Mouse (Mus musculus) thymus, postnatal 36 days (tissue): ENCODE data around the gene Scyl3.

ENCODE experiments used
- DNase-seq, 2 experiments: peaks; one replicate each; pipeline ENCODE4 v3.0.0; 2022; ENCODE audit warnings: mixed read lengths in 2 of 2

The Scyl3 gene

GRCm38 (mm10) chr1:163964008-163964689 is 35.2 kb downstream of the Scyl3 start:
- DNase-seq, result no peak

- DNase-seq, result no peak
Observed at GRCm38 (mm10) chr1:163974471-163974870, 45.6 kb downstream of the Scyl3 start.

- no peak for DNase-seq
Observed at GRCm38 (mm10) chr1:163975088-163975487, 46.2 kb downstream of the Scyl3 start.

DNA sequence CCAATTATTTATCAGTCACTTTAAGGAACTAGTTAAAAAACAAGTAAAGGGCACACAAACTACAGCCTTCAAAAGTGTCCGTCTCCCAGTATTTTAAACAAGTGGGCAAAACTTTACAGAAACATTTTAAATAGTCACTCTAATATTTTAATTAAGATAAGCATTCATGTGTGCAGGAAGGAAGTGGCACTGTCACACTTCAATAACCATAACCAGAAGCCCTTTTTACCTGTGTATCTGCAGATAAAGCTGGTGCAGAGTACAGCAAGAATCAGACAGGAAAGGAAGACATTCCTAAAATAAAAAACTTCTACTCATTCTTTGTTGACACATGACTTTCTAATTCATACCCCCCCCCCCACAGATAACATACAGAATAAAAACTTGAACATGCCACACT is 47.6 kb downstream of the Scyl3 start:
- DNase-seq, result no peak

- no peak for DNase-seq
Observed at GRCm38 (mm10) chr1:163992371-163992770, 63.5 kb downstream of the Scyl3 start.

GRCm38 (mm10) chr1:163994173-163994720 is 65.3 kb downstream of the Scyl3 start:
- no peak for DNase-seq

DNA sequence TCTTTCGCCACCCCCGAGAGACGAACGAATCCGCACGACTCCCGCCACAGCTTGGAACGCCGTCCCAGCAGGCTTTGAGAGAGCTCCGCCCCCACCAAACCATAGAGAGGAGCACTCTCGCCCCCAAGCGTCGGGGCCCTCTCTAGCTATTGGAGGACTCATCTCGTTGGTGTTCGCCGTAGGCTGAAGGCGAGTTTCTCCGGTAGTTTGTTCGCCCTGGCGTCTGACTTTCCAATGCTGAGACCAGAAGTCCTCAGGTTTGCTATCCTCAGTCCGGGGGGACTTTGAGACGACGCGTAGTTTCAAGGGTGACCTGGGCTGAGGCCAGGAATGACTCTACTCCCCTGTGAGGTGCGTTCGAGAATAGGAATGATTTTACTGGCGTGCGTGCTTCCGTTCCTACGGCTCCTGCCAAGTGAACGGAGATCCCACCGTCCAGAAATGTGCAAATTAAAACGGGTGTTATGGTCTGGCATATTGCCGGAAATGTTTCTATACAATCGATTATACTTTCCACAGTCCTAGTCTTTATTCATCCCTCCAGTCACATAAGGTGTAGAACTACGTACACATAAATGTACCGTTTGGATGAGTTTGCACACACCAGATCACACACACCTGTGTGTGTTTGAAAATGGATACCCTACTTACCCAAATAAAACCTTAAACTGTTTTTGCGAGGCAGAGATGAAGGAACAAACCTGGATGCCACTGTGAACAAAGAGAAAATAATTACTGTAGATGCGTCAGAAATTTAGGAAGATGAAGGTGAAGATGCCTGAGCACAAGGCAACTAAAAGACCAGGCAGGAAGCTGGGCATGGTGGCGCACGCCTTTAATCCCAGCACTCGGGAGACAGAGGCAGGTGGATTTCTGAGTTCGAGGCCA is 66.1 kb downstream of the Scyl3 start, which contains the start of the genes BC055324 and Mettl18:
Gene BC055324 (minus strand): TSS at position 76 of the 888 bp plus-strand sequence.
Gene Mettl18 (plus strand): TSS at position 169 of the 888 bp plus-strand sequence.
- peak; percentile 87 to 89 for DNase-seq

GRCm38 (mm10) chr1:163995609-163995913 is 66.7 kb downstream of the Scyl3 start:
- no peak for DNase-seq

- DNase-seq, result no peak
Observed at GRCm38 (mm10) chr1:164001831-164002452, 73.0 kb downstream of the Scyl3 start.

DNA sequence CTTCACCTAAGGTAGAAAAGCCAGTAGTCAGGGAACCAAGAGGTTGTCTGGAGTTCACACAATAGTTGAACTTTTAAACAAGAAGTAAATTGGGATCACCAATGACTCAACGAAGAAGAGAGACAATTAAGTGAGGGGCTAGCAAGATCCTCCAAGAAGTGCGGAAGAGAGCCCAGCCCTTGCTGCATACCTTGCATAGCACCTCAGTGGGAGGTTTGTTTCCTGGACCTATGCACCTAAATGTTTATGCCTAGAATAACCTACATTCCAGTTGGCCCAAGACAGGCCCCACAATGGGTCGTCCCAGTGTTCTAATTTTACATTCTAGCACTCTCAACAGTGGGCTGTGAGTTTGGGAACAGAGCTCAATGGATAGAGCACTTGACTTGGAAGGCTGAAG is 75.4 kb downstream of the Scyl3 start:
- DNase-seq, result no peak
